11 mouse cellular contexts compared by ENCODE assay signal in the genomic region with DNA sequence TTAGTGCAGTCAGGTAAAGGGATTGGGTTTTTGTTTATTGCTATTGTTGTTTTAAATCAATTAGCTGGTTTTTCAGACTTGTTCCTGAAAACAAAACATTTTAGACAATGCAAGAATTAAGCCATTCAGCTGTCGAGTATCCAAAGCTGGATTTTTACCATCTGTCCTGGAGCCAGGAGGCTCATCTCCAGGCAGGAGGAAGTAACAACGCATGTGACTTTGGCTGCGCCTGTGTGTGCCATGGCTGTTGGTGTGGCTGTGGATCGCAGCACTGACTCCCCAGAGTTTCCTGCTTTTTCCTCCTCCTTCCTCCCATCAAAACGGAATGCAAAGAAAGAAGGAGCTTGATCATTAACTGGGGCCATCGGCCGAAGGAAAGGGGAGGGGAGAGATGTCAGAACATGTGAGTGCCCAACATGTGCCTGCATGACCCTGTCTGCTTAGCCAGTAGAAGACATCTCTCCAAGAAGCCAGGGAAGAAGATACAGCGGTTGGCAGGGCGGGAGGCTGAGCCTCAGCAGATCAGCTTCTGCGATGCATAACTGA.
DNase-seq lines count a peak whose midpoint lies in the region; ATAC-seq lines count a peak whose summit lies in the region.
"Had no signal": no experiment of that assay in that cellular context is flagged by ENCODE, and none has a peak within 500 bp of the region (broad histone marks: within the 10 kb centered on the region; RNA-seq: fewer than 3 reads in every experiment).

No protein-coding gene starts in this region.

- DNase-seq in cerebellum, adult 11-12 months = peak; percentile 73
- no peak for DNase-seq in cerebellum, postnatal 4 days (ENCODE audit: low spot score in 2 of 2)
- DNase-seq in left cerebral cortex, postnatal 4 days = peak; percentile 14
- DNase-seq in left cerebral cortex, postnatal 36 days (ENCODE audit: low spot score in 2 of 2) = no peak
- peak; percentile 78 for DNase-seq in cerebellum, adult 9-10 months
- DNase-seq in yolk sac, embryonic 10.5 days (ENCODE audit: low spot score) = peak; percentile 59
- DNase-seq in heart, postnatal 10 days = no peak
- DNase-seq: adrenal gland, adult 2 months; lung, postnatal 14 days had no signal

- intact Hi-C loops in left cerebral cortex, postnatal 4 days (cut with DNase I) = loop anchor here (10.0 kb wide), 1 partner anchor 117 kb away; no protein-coding TSS in a partner anchor
- intact Hi-C loops in left cerebral cortex, postnatal 36 days (cut with DNase I) = no loop called here
- intact Hi-C loops in heart, postnatal 10 days (cut with DNase I) = loop anchor here (10.0 kb wide), 1 partner anchor 217 kb away; the partner anchor contains the start of gene Arhgef3

- ATAC-seq in inflammation-experienced regulatory T-cells, adult 6 months = no peak
- ATAC-seq: intestine, postnatal 0 days had no signal

Comparison
In these comparisons a context has a peak if more than half of its experiments do, and no peak if none do; other contexts are left out.
1. DNase-seq: peak in cerebellum, adult 11-12 months (single experiment), left cerebral cortex, postnatal 4 days (single experiment), cerebellum, adult 9-10 months (single experiment) and yolk sac, embryonic 10.5 days (single experiment); none in cerebellum, postnatal 4 days (0 of 2), left cerebral cortex, postnatal 36 days (0 of 2) and heart, postnatal 10 days (0 of 2).